Mouse (Mus musculus): Measurements from ENCODE around the gene Mymx.

Mymx gene

GRCm38 (mm10) chr17:45608396-45608795 lies 6.5 kb upstream of the Mymx start:
- no peak for DNase-seq

GRCm38 (mm10) chr17:45606992-45607879 lies 5.3 kb upstream of the Mymx start:
- DNase-seq = no peak

- no peak for DNase-seq
Observed at GRCm38 (mm10) chr17:45602984-45603383, 1.1 kb upstream of the Mymx start.

DNA sequence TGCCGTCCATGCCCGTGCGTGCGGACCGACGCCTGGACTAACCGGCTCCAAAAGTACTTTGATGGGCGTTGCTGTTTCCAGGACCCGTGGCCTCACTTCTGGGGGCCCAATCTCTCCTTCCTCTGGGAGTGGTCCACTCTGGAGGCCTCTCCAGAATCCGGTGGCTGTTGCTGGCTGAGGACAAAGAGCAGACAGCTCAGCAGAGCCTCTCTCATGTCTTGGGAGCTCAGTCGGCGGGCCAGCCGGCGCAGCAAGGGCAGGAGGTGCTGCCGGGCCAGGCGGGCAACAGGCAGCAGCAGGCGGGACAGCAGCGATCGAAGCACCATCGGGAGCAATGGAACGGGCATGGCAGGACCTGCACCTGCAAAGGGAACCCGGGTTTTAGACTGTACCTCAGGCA lies 577 bp downstream of the Mymx start:
- DNase-seq = no peak

GRCm38 (mm10) chr17:45600267-45600666 lies 1.6 kb downstream of the Mymx start:
- no peak for DNase-seq

DNA sequence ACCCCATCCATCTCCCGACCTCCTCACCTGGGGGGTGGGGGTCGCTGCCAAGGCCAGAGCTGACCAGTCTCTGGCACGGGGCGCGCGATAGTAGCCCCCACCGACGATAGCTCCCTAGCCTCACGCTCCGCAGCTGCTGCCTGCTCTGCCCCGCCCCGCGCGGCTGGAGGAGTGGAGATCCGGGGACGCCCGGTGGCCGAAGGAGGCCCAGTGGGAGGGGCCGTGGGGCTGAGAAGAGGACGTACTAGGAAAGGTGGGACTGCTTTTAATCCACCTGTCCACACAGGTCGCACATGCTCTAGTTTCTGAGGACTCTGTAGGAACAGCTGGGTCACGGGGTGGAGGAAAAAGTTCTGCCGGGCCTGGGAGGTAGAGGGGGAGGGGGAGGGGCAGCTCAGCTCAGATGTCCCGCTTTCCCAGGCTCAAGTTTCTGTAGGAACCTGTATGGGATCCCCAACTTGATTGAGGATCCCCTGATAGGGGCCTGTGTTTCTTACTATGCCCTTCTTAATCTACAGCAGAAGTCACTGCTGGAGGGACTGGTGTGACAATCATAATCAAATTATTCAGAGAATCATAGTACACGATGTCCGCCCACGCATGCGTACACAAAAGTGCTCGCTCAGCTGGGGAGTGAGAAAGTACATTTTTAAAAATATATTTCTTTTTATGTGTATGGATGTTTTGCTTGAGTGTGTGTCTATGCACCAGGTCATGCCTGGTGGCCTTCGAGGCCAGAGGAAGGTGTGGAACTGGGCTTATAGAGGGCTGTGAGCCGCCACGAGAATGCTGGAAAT lies 2.3 kb downstream of the Mymx start, which contains the start of gene Slc29a1:
Gene Slc29a1, minus strand, starts transcription at position 161 of the 797 bp plus-strand sequence.
- peak; percentile 76 for DNase-seq

GRCm38 (mm10) chr17:45598891-45599290 lies 3.0 kb downstream of the Mymx start:
- DNase-seq = no peak

DNA sequence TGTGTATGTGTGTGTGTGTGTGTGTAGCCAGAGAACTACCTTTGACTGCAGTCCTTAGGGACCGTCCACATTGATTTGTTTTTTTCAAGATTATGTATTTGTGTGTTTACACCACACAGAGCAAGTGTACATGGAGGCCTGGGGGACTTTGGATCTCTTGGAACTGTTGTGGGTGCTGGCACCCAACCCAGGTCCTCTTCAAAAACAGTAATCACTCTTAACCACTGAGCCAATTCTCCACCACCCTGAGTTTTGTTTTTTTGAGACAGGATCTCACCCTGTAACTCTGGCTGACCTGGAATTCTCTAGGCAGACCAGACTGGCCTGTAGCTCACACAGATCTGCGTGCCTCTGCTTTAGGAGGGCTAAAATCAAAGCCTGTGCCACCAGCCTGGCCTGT lies 3.5 kb downstream of the Mymx start:
- no peak for DNase-seq

DNA sequence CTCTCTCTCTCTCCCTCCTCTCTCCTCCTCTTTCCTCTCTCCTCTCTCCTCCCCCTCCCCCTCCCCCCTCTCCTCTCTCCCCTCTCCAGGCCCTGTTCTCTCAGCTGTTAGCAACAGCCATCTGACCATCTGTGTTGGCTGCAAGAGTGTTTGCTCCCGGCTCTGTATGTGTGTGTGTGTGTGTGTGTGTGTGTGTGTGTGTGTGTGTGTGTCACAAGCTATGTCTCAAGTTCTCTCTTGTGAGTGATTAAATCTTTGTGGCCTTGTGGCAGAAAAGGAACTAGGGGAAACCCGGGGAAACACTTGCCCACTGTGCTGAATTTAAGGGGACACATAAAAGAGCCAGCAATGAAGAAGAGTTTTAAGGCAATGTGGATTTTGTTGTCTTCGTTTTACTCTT lies 4.1 kb downstream of the Mymx start:
- DNase-seq = no peak

DNA sequence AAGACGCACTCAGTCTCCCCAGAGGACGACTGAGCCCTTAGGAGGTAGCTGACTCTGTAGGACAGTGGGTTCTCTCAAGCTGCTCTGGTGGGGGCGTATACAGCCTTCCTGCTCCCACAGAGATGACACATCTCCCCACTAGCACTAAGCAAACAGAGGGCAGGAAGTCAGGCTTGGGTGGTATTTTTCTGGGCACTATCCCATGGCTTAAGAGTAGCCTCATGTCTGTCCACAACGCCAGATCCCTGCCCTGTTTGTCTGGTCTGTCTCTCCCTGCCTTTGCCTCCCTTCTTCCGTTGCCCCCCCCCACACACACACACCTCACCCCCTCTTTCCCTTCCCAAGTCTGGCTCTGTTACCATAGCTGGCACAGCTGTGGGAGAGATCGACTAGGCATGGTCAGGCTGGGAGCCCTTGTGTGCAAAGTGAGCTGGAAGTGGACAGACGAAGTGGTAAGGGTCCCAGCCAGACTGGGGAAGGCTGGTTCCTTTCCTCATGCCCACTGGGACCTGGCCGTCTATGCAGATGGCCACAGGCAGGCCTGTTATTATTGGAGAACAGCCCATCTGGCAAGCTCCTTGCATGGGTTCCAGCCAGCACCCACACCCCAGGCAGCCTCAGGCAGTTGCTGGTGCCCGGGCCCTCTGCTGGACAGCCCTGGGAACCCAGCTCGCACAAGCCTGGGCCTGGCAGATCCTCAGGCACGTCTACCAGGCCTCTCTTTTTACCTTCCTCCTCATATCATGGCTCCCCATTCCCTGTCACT lies 5.1 kb downstream of the Mymx start:
- DNase-seq = peak; percentile 83

GRCm38 (mm10) chr17:45595736-45596390 lies 6.0 kb downstream of the Mymx start:
- no peak for DNase-seq

DNA sequence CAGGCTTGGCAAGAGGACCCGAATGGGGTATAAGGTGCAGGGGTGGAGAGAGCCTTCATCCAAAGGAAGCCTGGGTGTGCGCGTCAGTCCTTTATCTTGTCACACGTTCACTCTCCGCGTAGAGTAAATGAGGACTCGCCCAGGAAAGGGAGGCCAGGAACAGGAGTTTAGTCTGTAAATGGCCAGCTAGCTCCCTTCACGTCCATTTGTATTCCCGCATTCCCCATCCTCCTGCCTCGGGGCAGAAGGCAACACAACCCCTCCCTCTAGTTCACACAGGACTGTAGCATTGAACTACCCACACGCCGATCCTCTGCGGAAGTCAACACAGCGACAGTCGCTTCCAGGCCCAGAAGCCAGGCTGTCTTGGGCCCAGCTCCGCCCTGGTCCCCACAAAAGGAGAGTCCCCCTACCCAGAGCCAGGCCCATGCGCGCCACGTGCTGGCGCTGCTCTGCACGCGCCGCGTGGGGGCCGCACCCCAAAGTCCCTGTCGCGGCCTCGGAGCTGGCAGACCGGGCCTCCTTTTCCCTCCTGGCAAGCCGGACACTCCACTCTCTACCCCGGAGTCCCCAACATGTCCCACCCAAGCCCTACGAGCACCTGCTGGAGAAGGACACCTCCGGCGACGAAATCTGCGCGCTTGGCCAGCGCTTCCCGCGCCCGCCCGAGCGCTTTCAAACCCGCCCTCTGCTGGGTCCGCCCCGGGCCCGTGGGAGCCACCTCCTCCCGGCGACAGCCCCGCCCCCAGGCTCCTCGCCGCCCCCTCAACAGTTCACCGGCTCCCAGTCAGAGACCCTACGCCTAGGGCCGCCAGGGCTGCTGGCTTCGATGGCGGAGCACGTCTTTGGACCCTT lies 6.8 kb downstream of the Mymx start:
- peak; percentile 82 for DNase-seq

DNA sequence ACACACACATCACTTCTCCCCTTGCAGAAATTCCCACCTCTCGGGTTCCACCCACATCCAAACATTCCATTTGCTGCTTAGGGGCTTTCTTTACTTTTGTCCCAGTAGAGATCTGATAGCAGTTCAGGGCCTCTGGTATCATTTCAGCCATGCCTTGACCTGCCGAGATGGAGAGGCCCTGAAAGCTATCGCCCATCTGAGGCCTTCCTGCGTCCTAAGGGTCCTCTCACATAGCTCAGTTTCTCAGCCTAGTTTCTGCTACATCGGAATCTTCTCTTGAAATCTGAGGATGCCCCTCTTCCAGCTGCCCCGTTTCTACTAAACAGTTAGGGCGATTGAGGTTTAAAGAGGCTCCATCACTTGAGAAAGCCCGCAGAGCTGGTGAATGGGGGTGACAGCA lies 7.7 kb downstream of the Mymx start:
- DNase-seq = no peak

DNA sequence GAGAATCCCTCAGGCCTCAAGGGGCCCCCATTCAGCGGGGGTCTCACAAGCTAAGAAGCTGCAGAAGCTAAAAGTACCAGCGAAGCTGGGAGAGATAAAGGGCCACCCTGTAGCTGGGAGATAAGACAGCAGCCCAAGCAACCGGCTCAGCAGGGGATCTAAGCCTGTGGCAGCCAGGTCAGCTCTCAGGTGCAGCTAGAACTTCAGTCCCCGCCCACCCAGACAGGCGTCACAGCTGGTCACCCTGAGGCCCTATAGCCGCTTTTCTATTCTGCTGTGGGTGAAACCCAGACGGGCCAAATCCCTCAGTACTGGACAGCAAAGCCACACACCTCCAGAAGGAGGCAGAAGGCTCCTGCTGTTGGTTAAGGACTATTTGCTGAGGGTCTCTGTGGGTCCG lies 8.4 kb downstream of the Mymx start:
- DNase-seq = no peak

DNA sequence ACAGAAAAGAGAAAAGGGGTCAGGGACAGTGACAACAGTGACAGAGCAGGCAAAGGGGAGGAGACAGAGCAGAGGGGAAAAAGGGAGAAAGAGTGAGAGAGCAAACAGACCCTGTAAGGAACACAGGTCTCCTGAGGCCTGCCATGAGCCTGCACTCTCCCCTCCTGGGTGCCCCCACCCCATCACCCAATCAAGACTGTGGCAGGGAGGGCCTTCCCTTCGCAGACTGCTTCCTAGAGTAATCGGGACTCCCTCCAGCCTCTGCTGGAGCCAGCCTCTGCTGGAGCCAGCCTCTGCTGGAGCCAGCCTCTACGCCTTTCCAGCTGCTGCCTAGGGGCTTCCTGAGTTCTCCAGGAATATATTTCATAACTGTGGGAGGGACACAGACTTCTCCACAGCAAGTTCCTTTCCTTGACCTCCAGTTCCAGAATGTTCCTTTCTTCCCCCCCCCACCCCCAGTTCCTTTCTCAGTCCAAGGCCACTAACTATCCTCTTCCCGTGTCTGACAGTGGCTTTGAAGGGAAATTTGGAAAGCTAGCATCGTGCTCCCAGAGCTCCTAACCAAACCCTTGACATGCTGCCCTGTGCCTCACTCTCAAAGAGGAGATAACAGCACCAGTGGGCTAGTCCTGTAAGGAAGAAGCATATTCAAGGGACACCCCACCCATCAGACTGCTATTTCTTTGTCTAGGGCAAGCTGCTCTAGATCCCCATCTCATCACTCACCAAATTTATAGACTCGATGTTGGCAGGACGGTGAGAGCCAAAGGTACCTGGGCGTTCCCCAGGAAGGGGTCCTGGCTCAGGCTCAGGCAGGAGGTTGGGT lies 9.1 kb downstream of the Mymx start:
- DNase-seq = peak; percentile 57

DNA sequence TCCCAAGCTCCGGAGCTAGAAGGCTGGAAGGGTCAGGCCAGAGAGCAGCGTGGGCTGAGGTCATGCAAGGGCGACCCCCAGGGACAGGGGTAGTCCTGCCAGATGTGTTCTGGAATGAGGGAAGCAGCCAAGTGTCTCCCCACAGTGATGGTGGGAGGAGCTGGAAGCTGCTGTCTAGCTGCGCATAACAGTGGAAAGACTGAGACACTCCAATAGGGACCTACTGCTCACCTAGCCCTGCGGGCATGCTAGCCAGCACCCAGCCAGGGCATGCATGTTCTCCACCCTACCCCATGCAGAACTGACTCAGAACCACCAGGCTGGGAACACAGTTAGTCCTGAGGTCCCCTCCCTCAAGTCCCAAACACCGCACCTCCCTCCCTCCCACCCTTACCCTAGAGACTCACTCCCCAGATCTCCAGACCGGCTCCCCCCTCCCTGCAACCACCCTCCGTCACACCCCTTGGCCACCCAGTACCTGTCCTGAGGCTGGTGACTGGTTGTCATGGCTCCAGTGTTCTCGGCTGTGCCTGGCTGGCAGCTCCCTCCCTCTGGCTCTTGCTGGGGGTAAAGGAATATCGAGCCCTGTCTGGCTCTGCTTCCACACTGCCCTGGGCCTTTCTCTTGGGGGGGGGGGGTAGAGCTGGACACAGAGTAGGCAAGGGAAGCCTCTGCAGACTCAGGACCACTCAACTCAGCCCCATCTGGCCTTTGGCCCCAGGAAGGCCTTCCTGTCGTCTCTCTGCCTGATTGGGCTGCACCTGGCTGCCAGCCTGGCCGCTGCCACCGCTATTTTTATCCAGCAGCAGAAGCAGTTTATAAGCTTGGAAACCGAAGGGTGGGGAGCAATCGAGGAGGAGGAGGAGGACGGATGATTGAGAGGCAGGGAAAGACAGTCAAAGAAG lies 9.9 kb downstream of the Mymx start:
- DNase-seq = no peak

DNA sequence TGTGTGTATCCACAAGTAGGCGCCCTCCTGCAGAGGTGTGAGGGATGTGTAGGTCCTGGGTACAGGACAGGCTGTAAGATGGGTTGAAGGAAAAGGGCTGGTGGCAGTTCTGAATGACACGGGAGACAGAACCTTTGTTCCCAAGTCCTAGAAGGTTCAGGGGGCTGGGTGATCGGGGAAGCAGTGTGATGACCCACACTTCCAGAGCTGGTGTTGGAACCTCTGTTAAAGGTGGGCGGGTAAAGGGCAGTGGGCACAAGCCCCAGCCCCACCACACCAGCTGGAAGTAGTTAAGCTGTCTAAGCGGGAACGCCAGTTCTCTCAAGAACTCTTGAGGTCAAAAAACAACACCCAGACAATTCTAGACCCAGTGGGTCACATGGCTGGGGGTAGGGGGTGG lies 11.5 kb downstream of the Mymx start:
- no peak for DNase-seq

DNA sequence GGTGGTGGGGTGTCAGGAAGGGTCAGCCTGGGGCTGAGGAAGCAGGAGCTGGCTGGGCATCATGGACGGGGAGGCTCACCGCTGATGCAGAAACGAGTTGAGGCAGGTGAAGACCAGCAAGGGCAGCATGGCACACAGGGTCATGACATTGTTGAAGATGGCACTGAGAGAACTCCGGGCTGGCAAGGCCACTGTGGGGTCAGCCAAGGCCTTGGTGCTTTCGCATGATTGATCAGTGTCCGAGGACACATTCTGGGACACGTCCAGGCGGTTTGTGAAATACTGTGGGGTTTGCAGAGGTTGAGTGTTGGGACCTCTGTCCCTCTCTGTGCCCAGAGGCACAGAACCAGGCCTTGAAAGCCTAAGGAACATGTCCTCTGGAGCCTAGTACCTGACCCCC lies 12.1 kb downstream of the Mymx start:
- DNase-seq = no peak

- no peak for DNase-seq
Observed at GRCm38 (mm10) chr17:45589236-45589635, 12.7 kb downstream of the Mymx start.

- no peak for DNase-seq
Observed at GRCm38 (mm10) chr17:45588370-45588769, 13.5 kb downstream of the Mymx start.
